Mouse (Mus musculus) embryonic facial prominence, embryonic 14.5 days (tissue): ENCODE data around the gene Tcl1b1. TPM values are rescaled to one million over a fixed set of nuclear protein-coding genes. Genes with fewer than 3 reads are reported as not detected.
A peak's percentile ranks its signal among the peaks of the same experiment; 100 is the strongest.
"Not testable (repeated sequence)": the region's sequence is repeated elsewhere in the genome, so short reads cannot be mapped to it uniquely, and the experiment has no call there.

ENCODE experiments used
- ATAC-seq: fragments of 200-750 bp; cut with Nextera tagmentation; 2 replicates; pipeline ENCODE4 v1.8.0; 2017; ENCODE audit warnings: low read depth, moderate number of reproducible peaks, moderate TSS enrichment
- DNase-seq: peaks from one replicate; pipeline ENCODE4 v3.0.0-alpha.2; 2015; ENCODE audit warnings: low spot score
- H3K27ac ChIP-seq: fragments of 300-500 bp; sonication (generic); replicated peaks from 2 replicates; pipeline ENCODE4 v1.5.1; 2014; ENCODE audit warnings: low read depth, mild to moderate bottlenecking, low read length, moderate library complexity
- H3K27me3 ChIP-seq: fragments of 300-500 bp; sonication (generic); replicated peaks from 2 replicates; pipeline ENCODE4 v1.6.1; 2014; ENCODE audit warnings: low read length; ENCODE audit not compliant: control insufficient read depth, insufficient read depth
- H3K36me3 ChIP-seq: fragments of 300-500 bp; sonication (generic); 2 replicates; pipeline ENCODE4 v1.6.1; 2014; ENCODE audit warnings: low read length, mixed read lengths; ENCODE audit not compliant: control insufficient read depth, insufficient read depth
- H3K4me1 ChIP-seq: fragments of 300-500 bp; sonication (generic); 2 replicates; pipeline ENCODE4 v1.6.1; 2014; ENCODE audit warnings: antibody characterized with exemption, low read length; ENCODE audit not compliant: control insufficient read depth, insufficient read depth
- H3K4me2 ChIP-seq: fragments of 300-500 bp; sonication (generic); 2 replicates; pipeline ENCODE4 v1.6.1; 2014; ENCODE audit warnings: low read depth, mild to moderate bottlenecking, low read length, moderate library complexity, mixed read lengths
- H3K4me3 ChIP-seq: fragments of 300-500 bp; sonication (generic); 2 replicates; pipeline ENCODE4 v1.5.1; 2014; ENCODE audit warnings: low read depth, mild to moderate bottlenecking, low read length
- H3K9ac ChIP-seq: fragments of 300-500 bp; sonication (generic); 2 replicates; pipeline ENCODE4 v1.6.1; 2014; ENCODE audit warnings: low read depth, mild to moderate bottlenecking, low read length, moderate library complexity, mixed read lengths
- H3K9me3 ChIP-seq: fragments of 300-500 bp; sonication (generic); 2 replicates; pipeline ENCODE4 v1.6.1; 2016; ENCODE audit warnings: low read length; ENCODE audit not compliant: control insufficient read depth
- WGBS: fragments of 180-500 bp; shearing (Covaris S2); extraction: QIAGEN DNeasy Blood & Tissue Kit; methylation state at CpG from one replicate; pipeline ENCODE4 v1.1.7; 2014; 5-methylcytosine and 5-hydroxymethylcytosine counted together
- polyA plus RNA-seq: library from polyadenylated mRNA; unstranded; fragments of >200 nt; fragmentation: Nextera tagmentation; extraction: Ambion mirVana; gene quantifications from 2 replicates; pipeline ENCODE4 v1.2.1, GENCODE M21; 2014

Gene Tcl1b1
- polyA plus RNA-seq = not detected in 2 replicates

DNA sequence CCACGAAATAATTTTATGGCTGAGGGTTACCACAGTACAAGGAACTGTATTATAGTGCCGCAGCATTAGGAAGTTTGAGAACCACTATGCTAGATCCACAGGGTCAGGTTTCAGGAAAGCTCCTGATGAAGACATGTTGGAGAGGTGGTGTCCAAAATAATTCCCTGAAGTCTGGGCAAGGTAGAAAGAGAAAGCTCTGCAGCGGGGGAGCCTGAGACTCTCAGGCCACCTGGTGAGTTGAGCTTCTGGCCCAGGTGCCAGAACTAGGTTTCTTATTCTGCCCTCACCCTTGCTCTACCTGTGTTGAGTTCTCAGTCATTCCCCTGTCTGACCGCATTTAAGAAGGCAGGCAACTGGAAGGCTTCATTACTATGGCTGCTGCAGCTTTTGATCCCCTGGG lies at the start of gene Tcl1b1:
TSS of gene Tcl1b1 (plus strand) at position 301 of the 400 bp plus-strand sequence.
- Histone ChIP-seq H3K9me3 (no peaks in the 10 kb centered on the region), H3K4me3 (no peak within 1 kb of the TSS), H3K27ac (no peak within 1 kb of the TSS), H3K4me1 (no peaks in the 10 kb centered on the region), H3K4me2 (no peak within 1 kb of the TSS), H3K36me3 (no peaks in the 10 kb centered on the region), H3K9ac (no peak within 1 kb of the TSS), H3K27me3 (no peaks in the 10 kb centered on the region)
- no peak for ATAC-seq
- WGBS = 76% methylated on average over 4 of the region's 4 CpGs
- DNase-seq = no peak

GRCm38 (mm10) chr12:105109812-105110211 lies 49.7 kb upstream of the Tcl1b1 start:
- DNase-seq (no peak), ATAC-seq (no peak)
- Histone ChIP-seq H3K4me2 (no peak overlapping the region), H3K9me3 (no peaks in the 10 kb centered on the region), H3K4me3 (no peak overlapping the region), H3K9ac (no peak overlapping the region), H3K27me3 (no peaks in the 10 kb centered on the region), H3K36me3 (no peaks in the 10 kb centered on the region), H3K27ac (no peak overlapping the region), H3K4me1 (peaks cover 12% of the 10 kb centered on the region; the same call in 1 of the 2 replicates)
- whole genome bisulfite sequencing = 54% methylated on average over 4 of the region's 4 CpGs

- H3K4me1 ChIP-seq = peaks cover 12% of the 10 kb centered on the region; the same call in 1 of the 2 replicates
- WGBS = 23% methylated on average over 13 of the region's 13 CpGs
- H3K27ac ChIP-seq = 0 out of 2 replicates have a peak overlapping the region, but pooled peaks have one; percentile 28
- H3K4me2 ChIP-seq = peak overlapping the region; percentile 26; the same call in 1 of the 2 replicates
- DNase-seq = peak; percentile 53
- 0 out of 2 replicates have a peak, but pooled peaks have one; percentile 44 for ATAC-seq
- no peak overlapping the region for H3K9ac ChIP-seq
- no peaks in the 10 kb centered on the region for H3K27me3 ChIP-seq
- H3K9me3 ChIP-seq = no peaks in the 10 kb centered on the region
- H3K36me3 ChIP-seq = no peaks in the 10 kb centered on the region
- H3K4me3 ChIP-seq = no peak overlapping the region
Observed at GRCm38 (mm10) chr12:105112321-105112988, 47.0 kb upstream of the Tcl1b1 start.

DNA sequence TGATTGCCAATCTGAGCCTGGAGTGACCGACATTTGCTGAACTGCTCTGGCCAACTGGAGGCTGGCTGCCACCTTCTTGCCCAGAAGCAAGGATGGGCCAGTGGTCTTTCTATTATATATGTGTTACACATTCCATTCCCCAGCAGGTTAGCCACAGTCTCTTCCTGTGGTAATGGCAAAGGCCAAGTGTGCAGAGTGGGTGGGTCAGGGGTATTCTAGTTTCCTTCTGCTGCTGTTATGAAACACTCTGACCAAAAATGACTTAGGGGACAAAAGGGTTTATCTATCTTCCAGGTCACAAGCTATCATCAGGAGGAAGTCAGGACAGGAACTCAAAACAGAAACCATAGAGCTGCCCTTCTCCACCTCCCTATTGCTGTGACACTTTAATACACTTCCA lies 42.8 kb upstream of the Tcl1b1 start:
- Histone ChIP-seq H3K9ac (no peak overlapping the region), H3K36me3 (no peaks in the 10 kb centered on the region), H3K4me2 (no peak overlapping the region), H3K27me3 (no peaks in the 10 kb centered on the region), H3K4me3 (no peak overlapping the region), H3K27ac (no peak overlapping the region), H3K9me3 (no peaks in the 10 kb centered on the region), H3K4me1 (peaks cover 12% of the 10 kb centered on the region; the same call in 1 of the 2 replicates)
- 90% methylated on average over 1 of the region's 1 CpGs for WGBS
- no peak for DNase-seq
- ATAC-seq = no peak

- Histone ChIP-seq H3K4me1 (no peaks in the 10 kb centered on the region), H3K9me3 (no peaks in the 10 kb centered on the region), H3K27me3 (no peaks in the 10 kb centered on the region), H3K36me3 (no peaks in the 10 kb centered on the region), H3K4me3 (no peak overlapping the region), H3K4me2 (no peak overlapping the region), H3K27ac (no peak overlapping the region), H3K9ac (no peak overlapping the region)
- DNase-seq (no peak), ATAC-seq (no peak)
- WGBS = 89% methylated on average over 6 of the region's 6 CpGs
Observed at GRCm38 (mm10) chr12:105125362-105125761, 34.1 kb upstream of the Tcl1b1 start.

GRCm38 (mm10) chr12:105126516-105126915 lies 33.0 kb upstream of the Tcl1b1 start:
- ATAC-seq (no peak), DNase-seq (no peak)
- no peak overlapping the region for H3K4me2 ChIP-seq
- no peaks in the 10 kb centered on the region for H3K36me3 ChIP-seq
- H3K27me3 ChIP-seq = no peaks in the 10 kb centered on the region
- no peak overlapping the region for H3K4me3 ChIP-seq
- H3K9ac ChIP-seq = no peak overlapping the region
- H3K9me3 ChIP-seq = no peaks in the 10 kb centered on the region
- WGBS = 40% methylated on average over 4 of the region's 4 CpGs
- H3K27ac ChIP-seq = no peak overlapping the region
- H3K4me1 ChIP-seq = no peaks in the 10 kb centered on the region

DNA sequence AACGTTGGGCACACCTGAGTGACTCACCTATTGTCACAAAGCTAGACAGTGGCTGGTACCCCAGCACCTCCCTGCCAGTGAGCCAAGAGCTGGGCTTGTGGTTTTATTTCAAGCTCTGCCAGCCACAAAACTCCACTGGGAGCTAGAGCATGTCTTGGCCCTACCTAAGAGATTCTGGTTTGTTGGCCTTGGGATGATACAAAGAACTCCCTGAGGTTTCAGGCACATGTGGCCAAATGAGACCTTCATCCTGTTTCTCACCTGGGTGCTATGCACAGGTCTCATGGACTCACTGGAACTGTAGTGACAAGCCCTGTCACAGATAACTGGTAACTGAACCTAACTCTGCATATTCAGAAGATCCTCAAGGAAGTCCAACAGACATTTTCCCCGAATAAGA lies 31.9 kb upstream of the Tcl1b1 start:
- no peaks in the 10 kb centered on the region for H3K4me1 ChIP-seq
- 88% methylated on average over 2 of the region's 2 CpGs for WGBS
- no peak overlapping the region for H3K9ac ChIP-seq
- no peak overlapping the region for H3K4me2 ChIP-seq
- no peaks in the 10 kb centered on the region for H3K9me3 ChIP-seq
- no peak for ATAC-seq
- no peak for DNase-seq
- H3K27me3 ChIP-seq = no peaks in the 10 kb centered on the region
- H3K27ac ChIP-seq = no peak overlapping the region
- H3K4me3 ChIP-seq = no peak overlapping the region
- H3K36me3 ChIP-seq = no peaks in the 10 kb centered on the region

GRCm38 (mm10) chr12:105129494-105130205 lies 29.8 kb upstream of the Tcl1b1 start:
- not testable (repeated sequence) for ATAC-seq, H3K27ac ChIP-seq, H3K9me3 ChIP-seq, H3K4me2 ChIP-seq, H3K27me3 ChIP-seq, H3K36me3 ChIP-seq, H3K4me1 ChIP-seq, H3K9ac ChIP-seq, DNase-seq, H3K4me3 ChIP-seq
- 64% methylated on average over 3 of the region's 3 CpGs for WGBS
